Comparison of ENCODE assay signal across 30 mouse cellular contexts in the genomic region with DNA sequence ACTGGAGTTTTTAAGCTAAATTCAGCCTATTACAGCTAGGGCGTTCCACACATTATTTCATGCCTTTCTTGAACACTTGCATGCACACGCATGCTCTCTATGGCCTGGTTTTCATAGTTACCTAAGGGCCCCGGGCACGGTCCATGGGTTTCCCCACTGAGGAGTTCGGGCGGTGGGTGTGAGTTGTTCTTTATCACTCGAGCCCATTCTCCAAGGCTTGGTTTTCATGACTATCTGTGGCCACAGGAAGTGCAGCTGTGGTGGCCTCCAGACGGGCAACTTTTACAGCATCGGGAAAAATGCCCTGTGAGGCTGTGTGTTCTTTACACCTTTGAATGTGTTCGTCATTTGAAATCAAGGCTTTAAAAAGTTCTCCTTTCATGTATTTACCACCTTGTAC. TPM values are rescaled to one million over a fixed set of nuclear protein-coding genes. Genes with fewer than 3 reads are reported as not detected.
DNase-seq lines count a peak whose midpoint lies in the region; ATAC-seq and TF ChIP-seq lines count a peak whose summit lies in the region.
"Had no signal": no experiment of that assay in that cellular context is flagged by ENCODE, and none has a peak within 500 bp of the region (broad histone marks: within the 10 kb centered on the region; RNA-seq: fewer than 3 reads in every experiment).

No protein-coding gene starts in this region.

- H3K9me3 ChIP-seq in megakaryocyte, embryonic 14.5 days = 0 out of 2 replicates have a peak, but pooled peaks cover 3% of the 10 kb centered on the region
- H3K9me3 ChIP-seq in liver, embryonic 13.5 days (replicated peaks) = no peaks in the 10 kb centered on the region
- no peaks in the 10 kb centered on the region for H3K9me3 ChIP-seq in limb, embryonic 10.5 days (replicated peaks)
- H3K9me3 ChIP-seq in midbrain, postnatal 0 days (ENCODE audit: low read length) = no peaks in the 10 kb centered on the region
- H3K9me3 ChIP-seq: embryonic facial prominence, embryonic 12.5 days; forebrain, embryonic 10.5 days; hindbrain, embryonic 10.5 days; hindbrain, embryonic 15.5 days; kidney, embryonic 15.5 days; midbrain, embryonic 10.5 days; midbrain, embryonic 15.5 days had no signal

- no peaks in the 10 kb centered on the region for H3K27me3 ChIP-seq in megakaryocyte, embryonic 14.5 days (replicated peaks)
- H3K27me3 ChIP-seq in liver, embryonic 13.5 days = no peaks in the 10 kb centered on the region
- H3K27me3 ChIP-seq in limb, embryonic 10.5 days (ENCODE audit: low read depth, poor library complexity, severe bottlenecking) = no peaks in the 10 kb centered on the region
- no peaks in the 10 kb centered on the region for H3K27me3 ChIP-seq in midbrain, postnatal 0 days (ENCODE audit: insufficient read depth, low read length)
- H3K27me3 ChIP-seq: embryonic facial prominence, embryonic 12.5 days; hindbrain, embryonic 15.5 days; kidney, embryonic 15.5 days; midbrain, embryonic 15.5 days had no signal

- no peak for ATAC-seq in megakaryocyte, adult 5-6 weeks (ENCODE audit: poor library complexity, severe bottlenecking)
- peak; percentile 85 for ATAC-seq in liver, embryonic 13.5 days (ENCODE audit: low read depth)
- ATAC-seq in megakaryocyte-erythroid progenitor cell, adult 5-6 weeks (replicated peaks; ENCODE audit: low FRiP score, low TSS enrichment, poor library complexity, severe bottlenecking) = peak; percentile 91
- no peak for ATAC-seq in midbrain, postnatal 0 days (ENCODE audit: low FRiP score)
- ATAC-seq: activated CD4-positive, CD25-positive, alpha-beta regulatory T cell, adult 4 months; forebrain, embryonic 16.5 days; inflammation-experienced regulatory T-cells, adult 6 months; midbrain, embryonic 15.5 days had no signal

- 35% methylated on average over 10 of the region's 10 CpGs for WGBS in liver, embryonic 13.5 days (ENCODE audit: insufficient replicate concordance)
- WGBS in limb, embryonic 10.5 days = 92% methylated on average over 10 of the region's 10 CpGs
- 92% methylated on average over 10 of the region's 10 CpGs for WGBS in midbrain, postnatal 0 days

- H3K4me1 ChIP-seq in megakaryocyte, embryonic 14.5 days = peaks cover 50% of the 10 kb centered on the region
- H3K4me1 ChIP-seq in liver, embryonic 13.5 days (replicated peaks) = peaks cover 13% of the 10 kb centered on the region
- no peaks in the 10 kb centered on the region for H3K4me1 ChIP-seq in limb, embryonic 10.5 days
- H3K4me1 ChIP-seq in midbrain, postnatal 0 days (ENCODE audit: insufficient read depth, low read length) = no peaks in the 10 kb centered on the region
- H3K4me1 ChIP-seq: embryonic facial prominence, embryonic 12.5 days; forebrain, embryonic 10.5 days; hindbrain, embryonic 10.5 days; hindbrain, embryonic 15.5 days; kidney, embryonic 15.5 days; midbrain, embryonic 10.5 days; midbrain, embryonic 15.5 days had no signal

- peak overlapping the region; percentile 40; the same call in 1 of the 2 replicates for H3K27ac ChIP-seq in liver, embryonic 13.5 days
- H3K27ac ChIP-seq in limb, embryonic 10.5 days = no peak overlapping the region
- no peak overlapping the region for H3K27ac ChIP-seq in midbrain, postnatal 0 days (ENCODE audit: low read depth, low read length)
- H3K27ac ChIP-seq: embryonic facial prominence, embryonic 12.5 days; forebrain, embryonic 10.5 days; gastrocnemius, adult 2 months; hindbrain, embryonic 10.5 days; hindbrain, embryonic 15.5 days; kidney, embryonic 15.5 days; midbrain, embryonic 10.5 days; midbrain, embryonic 15.5 days had no signal

- H3K4me2 ChIP-seq in liver, embryonic 13.5 days = peak overlapping the region; percentile 33
- no peak overlapping the region for H3K4me2 ChIP-seq in midbrain, postnatal 0 days (ENCODE audit: low read depth, low read length, poor library complexity, severe bottlenecking)
- H3K4me2 ChIP-seq: embryonic facial prominence, embryonic 12.5 days; hindbrain, embryonic 15.5 days; kidney, embryonic 15.5 days; midbrain, embryonic 15.5 days had no signal

- TF ChIP-seq CTCF in midbrain, postnatal 0 days (IDR thresholded peaks at IDR 0.05) = no peak

- peak overlapping the region; percentile 10; the same call in 1 of the 2 replicates for H3K9ac ChIP-seq in liver, embryonic 13.5 days
- no peak overlapping the region for H3K9ac ChIP-seq in midbrain, postnatal 0 days (replicated peaks; ENCODE audit: low read length, poor library complexity, severe bottlenecking)
- H3K9ac ChIP-seq: embryonic facial prominence, embryonic 12.5 days; hindbrain, embryonic 15.5 days; kidney, embryonic 15.5 days; midbrain, embryonic 15.5 days had no signal

- peaks cover 69% of the 10 kb centered on the region for H3K36me3 ChIP-seq in megakaryocyte, embryonic 14.5 days (replicated peaks; ENCODE audit: low read length)
- peaks cover 39% of the 10 kb centered on the region for H3K36me3 ChIP-seq in liver, embryonic 13.5 days
- peaks cover 62% of the 10 kb centered on the region for H3K36me3 ChIP-seq in limb, embryonic 10.5 days
- H3K36me3 ChIP-seq in midbrain, postnatal 0 days (ENCODE audit: insufficient read depth, low read length) = peaks cover 13% of the 10 kb centered on the region

- H3K4me3 ChIP-seq in megakaryocyte, embryonic 14.5 days (replicated peaks) = peak overlapping the region; percentile 85
- H3K4me3 ChIP-seq in liver, embryonic 13.5 days (replicated peaks) = no peak overlapping the region
- H3K4me3 ChIP-seq in limb, embryonic 10.5 days = no peak overlapping the region
- H3K4me3 ChIP-seq in midbrain, postnatal 0 days (ENCODE audit: low read depth, low read length) = no peak overlapping the region
- H3K4me3 ChIP-seq: embryonic facial prominence, embryonic 12.5 days; forebrain, embryonic 10.5 days; gastrocnemius, adult 2 months; hindbrain, embryonic 10.5 days; hindbrain, embryonic 15.5 days; kidney, embryonic 15.5 days; midbrain, embryonic 10.5 days; midbrain, embryonic 15.5 days had no signal

- DNase-seq in ZHBTc4 (ENCODE audit: low read depth, low spot score) = peak; percentile 15
- peak; percentile 28 for DNase-seq in liver, embryonic 13.5 days
- no peak for DNase-seq in limb, embryonic 10.5 days (ENCODE audit: low spot score)
- DNase-seq in midbrain, postnatal 0 days (ENCODE audit: low spot score) = no peak
- DNase-seq: adrenal gland, adult 2 months; adrenal gland, postnatal 36 days; cerebellum, adult 2 months; cerebellum, postnatal 36 days; embryo, embryonic 11 days; gastrocnemius, adult 2 months; gastrocnemius, postnatal 36 days; heart, postnatal 14 days; kidney, adult 11 months; kidney, postnatal 4 days; lung, postnatal 36 days; right cerebral cortex, postnatal 25 days; thymus, postnatal 4 days had no signal

RNA-seq across cellular contexts. Expression of gene Ube3c, which starts 56.6 kb away (rescaled TPM):
- polyA plus RNA-seq in megakaryocyte, embryonic 14.5 days (2012; ENCODE audit: insufficient read depth, low replicate concordance) = 0.85 TPM in 1 of 2 replicates, not detected in the other
- 21.1 and 27.0 TPM in 2 replicates for total RNA-seq in megakaryocyte, adult 5-6 weeks (2015)
- total RNA-seq in megakaryocyte, adult 5-6 weeks (2017) = 22.1 and 26.3 TPM in 2 replicates
- 12.9 and 13.4 TPM in 2 replicates for polyA plus RNA-seq in liver, embryonic 13.5 days (2015; fragmentation: Nextera tagmentation; extraction: Ambion mirVana)
- 31.6 and 34.4 TPM in 2 replicates for total RNA-seq in megakaryocyte-erythroid progenitor cell, adult 5-6 weeks (2014; fragmentation: Nextera tagmentation)
- 42.0 and 42.4 TPM in 2 replicates for total RNA-seq in megakaryocyte-erythroid progenitor cell, adult 5-6 weeks (2017)
- polyA plus RNA-seq in limb, embryonic 10.5 days (2016; fragmentation: Nextera tagmentation; extraction: Ambion mirVana) = 28.7 and 32.5 TPM in 2 replicates
- 76.3 and 89.4 TPM in 2 replicates for total RNA-seq in midbrain, postnatal 0 days (2014; rRNA removed)
- polyA plus RNA-seq in midbrain, postnatal 0 days (2015; fragmentation: Nextera tagmentation; extraction: Ambion mirVana) = 32.6 and 38.0 TPM in 2 replicates

Comparison
In these comparisons a context has a peak if more than half of its experiments do, and no peak if none do; other contexts are left out.
1. ATAC-seq: peak in liver, embryonic 13.5 days (single experiment) and megakaryocyte-erythroid progenitor cell, adult 5-6 weeks (single experiment); none in megakaryocyte, adult 5-6 weeks (single experiment) and midbrain, postnatal 0 days (single experiment).
2. DNase-seq: peak in ZHBTc4 (single experiment) and liver, embryonic 13.5 days (single experiment); none in limb, embryonic 10.5 days (single experiment) and midbrain, postnatal 0 days (single experiment).